Mouse (Mus musculus) hindbrain, embryonic 14.5 days (tissue): ENCODE results near the gene Men1. TPM values are rescaled to one million over a fixed set of nuclear protein-coding genes. Genes with fewer than 3 reads are reported as not detected.

Experiments used
- ATAC-seq: fragments of 200-750 bp; cut with Nextera tagmentation; 2 replicates; pipeline ENCODE4 v1.8.0; 2017; ENCODE audit warnings: moderate number of reproducible peaks, mild to moderate bottlenecking, moderate TSS enrichment, moderate library complexity; ENCODE audit not compliant: low FRiP score
- DNase-seq: peaks from one replicate; pipeline ENCODE4 v3.0.0-alpha.2; 2015; ENCODE audit warnings: low spot score
- H3K27ac ChIP-seq: fragments of 300-500 bp; sonication (generic); 2 replicates; pipeline ENCODE4 v1.5.1; 2014; ENCODE audit warnings: mild to moderate bottlenecking, moderate library complexity
- H3K27me3 ChIP-seq: fragments of 300-500 bp; sonication (generic); 2 replicates; pipeline ENCODE4 v1.6.1; 2014; ENCODE audit warnings: mild to moderate bottlenecking, low read length, mixed read lengths; ENCODE audit not compliant: control insufficient read depth, insufficient read depth
- H3K36me3 ChIP-seq: fragments of 300-500 bp; sonication (generic); replicated peaks from 2 replicates; pipeline ENCODE4 v1.6.1; 2014; ENCODE audit not compliant: control insufficient read depth, insufficient read depth
- H3K4me1 ChIP-seq: fragments of 300-500 bp; sonication (generic); replicated peaks from 2 replicates; pipeline ENCODE4 v1.6.1; 2014; ENCODE audit warnings: antibody characterized with exemption, low read length, mixed read lengths; ENCODE audit not compliant: control insufficient read depth, insufficient read depth
- H3K4me2 ChIP-seq: fragments of 300-500 bp; sonication (generic); replicated peaks from 2 replicates; pipeline ENCODE4 v1.6.1; 2014; ENCODE audit warnings: mild to moderate bottlenecking, moderate library complexity
- H3K4me3 ChIP-seq: fragments of 300-500 bp; sonication (generic); replicated peaks from 2 replicates; pipeline ENCODE4 v1.5.1; 2014; ENCODE audit warnings: mild to moderate bottlenecking, low read length
- H3K9ac ChIP-seq: fragments of 300-500 bp; sonication (generic); 2 replicates; pipeline ENCODE4 v1.6.1; 2014
- H3K9me3 ChIP-seq: fragments of 300-500 bp; sonication (generic); 2 replicates; pipeline ENCODE4 v1.6.1; 2016; ENCODE audit warnings: low read length; ENCODE audit not compliant: control insufficient read depth
- WGBS: fragments of 180-500 bp; shearing (Covaris S2); extraction: QIAGEN DNeasy Blood & Tissue Kit; methylation state at CpG from one replicate; pipeline ENCODE4 v1.1.7; 2014; 5-methylcytosine and 5-hydroxymethylcytosine counted together
- microRNA-seq: library from miRNA; unstranded; fragments of <30 nt; microRNA quantifications from one replicate; pipeline ENCODE4, GENCODE M21; 2016
- polyA plus RNA-seq: library from polyadenylated mRNA; unstranded; fragments of >200 nt; fragmentation: Nextera tagmentation; extraction: Ambion mirVana; gene quantifications from 2 replicates; pipeline ENCODE4 v1.2.1, GENCODE M21; 2014

Men1 gene
- polyA plus RNA-seq, 1 experiment from 2014 or later: 46.7 TPM

GRCm38 (mm10) chr19:6389803-6390202 is 55.0 kb downstream of the Men1 start:
- Histone ChIP-seq H3K27ac (no peak overlapping the region), H3K9ac (peak overlapping the region; percentile 43), H3K4me3 (peak overlapping the region; percentile 28), H3K9me3 (no peaks in the 10 kb centered on the region), H3K27me3 (no peaks in the 10 kb centered on the region), H3K36me3 (no peaks in the 10 kb centered on the region), H3K4me1 (0 out of 2 replicates have a peak, but pooled peaks cover 8% of the 10 kb centered on the region), H3K4me2 (peak overlapping the region; percentile 52)
- ATAC-seq (peak; percentile 58; the same call in 1 of the 2 replicates), DNase-seq (no peak)
- WGBS: 6% methylated on average over 16 of the region's 16 CpGs

- DNase-seq: no peak
- Histone ChIP-seq H3K4me3 (no peak overlapping the region), H3K9ac (0 out of 2 replicates have a peak overlapping the region, but pooled peaks have one; percentile 43), H3K27me3 (no peaks in the 10 kb centered on the region), H3K36me3 (no peaks in the 10 kb centered on the region), H3K27ac (no peak overlapping the region), H3K4me2 (peak overlapping the region; percentile 52; the same call in 1 of the 2 replicates), H3K4me1 (0 out of 2 replicates have a peak, but pooled peaks cover 8% of the 10 kb centered on the region), H3K9me3 (no peaks in the 10 kb centered on the region)
- 60% methylated on average over 6 of the region's 6 CpGs for WGBS
- 0 out of 2 replicates have a peak, but pooled peaks have one; percentile 6 for ATAC-seq
Measured at GRCm38 (mm10) chr19:6390251-6390650, 55.5 kb downstream of the Men1 start.

Small RNAs within 50 kb of the gene (microRNA-seq; reads per million reads assigned to microRNA genes)
- 0.48 reads per million for gene Mir6989

Other genes with a start within 250 kb of the Men1 start
- gene Cdca5, start 250.0 kb upstream of the Men1 start, polyA plus RNA-seq: 6.3 and 6.8 TPM in 2 replicates
- not detected in 2 replicates for gene AC131692.1, start 240.6 kb upstream of the Men1 start, polyA plus RNA-seq
- 0.52 and 0.59 TPM in 2 replicates for gene Naaladl1, start 229.2 kb upstream of the Men1 start, polyA plus RNA-seq
- gene Sac3d1, start 216.3 kb upstream of the Men1 start, polyA plus RNA-seq: 51.3 and 54.5 TPM in 2 replicates
- gene Snx15, start 206.7 kb upstream of the Men1 start, polyA plus RNA-seq: 59.6 and 60.8 TPM in 2 replicates
- not detected in 2 replicates for gene Batf2, start 194.0 kb upstream of the Men1 start, polyA plus RNA-seq
- 114 and 117 TPM in 2 replicates for gene Arl2, start 193.4 kb upstream of the Men1 start, polyA plus RNA-seq
- not detected in 2 replicates for gene Majin, start 150.6 kb upstream of the Men1 start, polyA plus RNA-seq
- not detected in 2 replicates for gene Gpha2, start 108.6 kb upstream of the Men1 start, polyA plus RNA-seq
- gene Ppp2r5b, start 99.1 kb upstream of the Men1 start, polyA plus RNA-seq: 140 and 158 TPM in 2 replicates
- 14.5 and 14.8 TPM in 2 replicates for gene Atg2a, start 93.3 kb upstream of the Men1 start, polyA plus RNA-seq
- gene Ehd1, start 58.3 kb upstream of the Men1 start, polyA plus RNA-seq: 80.0 and 84.9 TPM in 2 replicates
- 0.56 and 0.63 TPM in 2 replicates for gene Cdc42bpg, start 28.5 kb upstream of the Men1 start, polyA plus RNA-seq
- gene Map4k2, start 6.2 kb downstream of the Men1 start, polyA plus RNA-seq: 12.4 and 15.4 TPM in 2 replicates
- 103 and 112 TPM in 2 replicates for gene Sf1, start 28.7 kb downstream of the Men1 start, polyA plus RNA-seq
- gene Pygm, start 49.4 kb downstream of the Men1 start, polyA plus RNA-seq: 6.2 and 6.8 TPM in 2 replicates
- 89.2 and 111 TPM in 2 replicates for gene Rasgrp2, start 64.4 kb downstream of the Men1 start, polyA plus RNA-seq
- gene Nrxn2, start 83.8 kb downstream of the Men1 start, polyA plus RNA-seq: 60.6 and 66.4 TPM in 2 replicates
- gene Slc22a12, start 208.1 kb downstream of the Men1 start, polyA plus RNA-seq: not detected in 2 replicates